Mouse (Mus musculus) spleen, postnatal 10 days (tissue): ENCODE measurements around the gene Fbxo7.

ENCODE experiments used
- DNase-seq, 2 experiments: peaks; one replicate each; pipeline ENCODE4 v3.0.0; 2021 to 2022; ENCODE audit warnings: low spot score in 2 of 2

Gene Fbxo7

DNA sequence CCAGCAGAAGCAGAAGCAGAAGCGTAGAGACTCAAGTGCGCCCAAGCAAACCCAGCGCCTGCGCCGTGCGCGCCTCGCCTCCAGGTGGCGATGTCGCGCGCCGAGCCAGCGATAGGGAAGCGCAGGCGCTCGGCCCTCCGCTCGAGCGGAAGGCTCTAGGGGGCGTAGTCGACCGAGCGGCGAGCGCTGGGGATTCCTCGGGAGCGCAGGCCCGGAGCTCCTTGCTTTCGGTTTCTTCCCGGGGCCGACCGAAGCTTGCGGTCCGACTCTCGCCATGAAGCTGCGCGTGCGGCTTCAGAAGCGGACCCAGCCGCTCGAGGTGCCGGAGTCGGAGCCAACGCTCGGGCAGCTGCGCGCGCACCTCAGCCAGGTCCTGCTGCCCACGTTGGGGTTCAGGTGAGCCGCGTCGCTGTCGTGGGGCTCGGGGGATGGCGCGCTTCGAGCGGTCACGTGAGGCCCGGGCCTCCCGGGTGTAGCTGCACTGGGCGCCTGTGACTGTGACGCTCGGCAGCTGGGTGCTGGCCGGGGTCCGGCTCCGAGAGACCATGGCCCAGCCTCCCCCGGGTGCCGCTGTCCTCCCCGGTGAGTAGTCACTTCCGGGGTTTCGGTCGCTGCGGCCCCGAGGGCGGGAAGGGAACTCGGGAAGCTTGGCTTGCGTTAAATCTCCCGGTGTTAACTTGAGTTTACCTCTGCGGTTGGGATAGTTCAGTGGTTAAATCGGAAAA lies at the start of gene Fbxo7:
Gene Fbxo7 (plus strand): TSS at position 224 of the 725 bp plus-strand sequence.
- DNase-seq: peak; percentile 91 to 94

DNA sequence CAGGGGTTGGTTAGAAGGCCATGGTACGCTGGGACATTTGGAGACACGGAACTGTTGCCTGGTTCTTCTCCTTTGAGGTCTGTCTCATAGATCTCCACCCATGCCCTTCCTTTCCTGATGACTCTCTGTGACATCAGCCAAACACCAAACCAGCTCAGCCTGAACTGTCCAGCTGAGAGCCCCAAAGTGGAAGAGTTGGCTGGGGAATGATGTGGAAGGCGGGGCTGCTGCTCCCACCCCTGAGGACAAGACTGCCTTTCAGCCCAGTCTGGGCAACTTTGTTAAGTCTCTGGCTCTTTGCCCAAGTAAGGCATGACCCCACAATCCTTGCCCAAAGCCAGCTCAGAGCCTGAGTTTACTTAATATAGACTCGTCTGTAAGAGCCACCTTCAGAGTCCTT lies 48.9 kb upstream of the Fbxo7 start:
- no peak for DNase-seq

DNA sequence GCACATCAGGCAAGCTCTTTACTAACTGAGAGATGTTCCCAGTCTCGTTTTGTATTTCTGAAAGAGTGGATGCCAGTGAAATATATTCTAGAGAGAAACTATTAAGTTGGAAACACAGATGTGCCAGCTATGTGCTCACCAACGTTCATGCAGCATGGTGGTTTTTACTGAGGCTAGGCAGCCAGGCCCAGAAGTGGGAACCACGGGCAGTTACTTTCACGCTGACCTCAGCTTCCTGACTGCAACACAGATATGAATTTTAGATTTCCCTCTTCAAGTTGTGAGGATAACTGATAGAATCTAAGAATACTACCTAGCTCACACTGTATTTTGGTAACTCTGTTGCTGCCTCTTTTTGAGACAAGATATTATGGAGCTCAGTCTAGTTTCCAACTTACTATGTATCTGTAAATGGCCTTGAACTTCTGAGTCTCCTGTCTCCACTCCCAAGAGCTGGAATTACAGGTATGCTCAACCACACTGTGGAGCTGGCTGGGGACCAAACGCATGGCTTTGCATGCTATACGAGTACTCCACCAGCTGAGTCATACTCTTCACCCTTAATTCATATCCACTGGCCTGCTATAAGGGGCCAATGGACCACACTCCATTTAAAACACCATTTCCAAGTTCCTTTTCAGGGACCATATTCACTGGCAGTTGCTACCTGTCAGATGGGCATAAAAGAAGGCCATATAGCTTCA lies 32.2 kb upstream of the Fbxo7 start:
- DNase-seq: no peak

DNA sequence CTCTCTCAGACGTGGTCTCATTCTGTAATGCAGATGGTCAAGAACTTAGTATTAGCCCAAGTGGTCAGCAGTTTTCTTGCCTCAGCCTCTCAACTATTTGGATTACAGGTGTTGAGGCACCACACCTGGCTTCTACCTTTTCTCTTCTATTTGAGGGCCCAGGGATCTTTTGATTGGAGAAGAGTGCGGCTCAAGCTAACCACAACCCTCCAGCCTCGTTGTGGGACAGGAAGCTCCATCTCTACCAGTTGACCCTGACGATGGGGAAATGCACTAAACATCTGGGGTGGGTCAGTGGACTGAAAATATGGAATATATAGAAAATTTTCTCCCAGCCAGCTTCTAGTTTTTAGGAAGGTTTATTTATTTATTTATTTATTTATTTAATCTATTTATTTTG lies 29.4 kb upstream of the Fbxo7 start:
- no peak for DNase-seq

DNA sequence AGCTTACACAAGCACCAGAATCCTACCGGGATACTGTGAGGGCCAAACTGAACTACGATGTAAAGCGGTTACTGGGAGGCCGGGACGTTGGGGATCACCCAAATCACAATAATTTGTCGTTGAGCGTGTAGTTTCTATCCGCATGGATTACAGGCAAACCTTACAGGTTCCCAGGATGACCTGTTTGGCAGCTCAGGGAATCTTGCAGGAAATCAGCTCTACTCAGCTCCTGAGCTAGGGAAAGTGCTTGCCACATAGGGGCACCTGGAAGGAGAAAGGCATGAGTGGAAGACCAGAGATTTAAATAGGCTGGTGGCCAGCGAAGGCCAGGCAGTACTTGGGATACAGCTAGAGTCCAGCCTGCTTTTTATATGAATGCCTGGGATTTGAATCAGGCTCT lies 27.9 kb upstream of the Fbxo7 start:
- DNase-seq: no peak

DNA sequence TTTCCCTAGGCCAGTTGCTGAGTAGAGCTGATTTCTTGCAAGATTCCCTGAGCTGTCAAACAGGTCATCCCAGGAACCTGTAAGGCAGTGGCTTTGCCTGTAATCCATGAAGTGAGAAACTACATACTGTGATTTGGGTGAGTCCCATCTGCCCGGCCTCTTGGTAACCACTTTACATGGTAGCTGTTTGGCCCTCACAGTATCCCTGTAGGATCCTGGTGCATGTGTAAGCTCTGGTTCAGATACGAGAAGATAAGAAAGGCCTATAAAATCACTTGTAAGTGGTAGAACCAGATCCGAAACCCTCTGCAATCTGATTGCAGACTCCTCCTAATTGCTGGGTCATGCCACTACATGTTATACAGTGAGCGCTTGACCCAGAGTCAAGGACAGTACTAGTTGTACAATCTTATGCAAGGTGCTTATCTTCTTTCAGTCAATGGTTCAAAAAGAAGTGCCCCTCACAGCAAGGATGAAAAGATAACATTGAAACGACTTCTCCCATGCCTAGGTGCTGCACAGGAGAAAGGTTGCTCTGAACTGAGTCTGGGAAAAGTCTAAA lies 27.1 kb upstream of the Fbxo7 start:
- no peak for DNase-seq

DNA sequence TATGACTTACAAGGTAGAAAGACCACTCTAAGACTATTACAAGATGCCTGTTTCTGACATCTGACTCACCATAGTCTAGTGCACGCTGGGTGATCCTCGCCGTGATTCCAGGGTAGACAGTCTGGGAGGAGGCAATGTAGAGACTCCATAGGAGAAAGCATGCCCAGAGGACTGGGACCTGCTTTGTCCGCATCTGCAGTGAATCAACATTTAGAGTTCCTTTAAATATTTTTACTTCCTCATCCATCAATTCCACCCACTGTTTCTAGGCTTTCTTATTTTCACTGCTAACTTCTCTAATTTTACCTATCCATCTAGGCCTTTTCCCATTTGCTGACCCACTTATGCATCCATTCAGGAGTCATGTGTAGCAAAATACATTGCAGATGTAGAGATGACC lies 21.3 kb upstream of the Fbxo7 start:
- no peak for DNase-seq

DNA sequence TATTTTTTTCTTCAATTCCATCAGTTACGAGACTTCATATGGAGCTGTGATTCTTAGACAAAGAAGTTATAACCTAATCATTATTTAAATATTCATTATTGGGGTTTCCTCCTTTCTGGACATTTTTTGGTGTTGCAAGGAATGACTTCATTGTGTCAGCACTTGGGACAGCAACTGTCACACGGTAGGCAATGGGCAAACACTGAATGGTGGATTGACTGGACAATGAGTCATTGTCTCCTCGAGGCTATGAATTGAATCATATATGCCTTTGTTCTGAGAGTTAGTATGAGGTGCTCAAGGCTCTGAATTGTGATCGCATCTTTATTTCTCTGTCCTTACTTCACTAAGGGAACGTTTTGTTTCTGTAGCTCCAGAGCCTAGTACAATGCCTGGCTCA lies 15.3 kb upstream of the Fbxo7 start:
- no peak for DNase-seq

DNA sequence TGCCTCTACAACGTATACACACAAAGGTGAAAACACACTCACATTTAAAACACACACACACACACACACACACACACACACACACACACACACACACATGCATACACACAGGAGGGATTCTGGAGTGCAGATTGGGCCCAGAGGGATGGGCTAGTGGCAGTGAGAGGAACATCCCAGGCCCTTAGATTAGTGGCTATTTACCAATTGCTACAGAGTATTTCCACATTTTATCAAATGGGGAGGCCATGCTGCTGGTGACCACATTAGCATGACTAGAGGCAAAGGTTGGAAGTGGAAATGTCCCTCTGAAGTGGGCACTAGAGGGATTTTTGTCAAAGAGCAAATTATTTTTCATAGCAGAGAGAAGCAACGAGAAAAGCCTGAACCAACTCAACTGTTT lies 12.1 kb upstream of the Fbxo7 start:
- DNase-seq: no peak

DNA sequence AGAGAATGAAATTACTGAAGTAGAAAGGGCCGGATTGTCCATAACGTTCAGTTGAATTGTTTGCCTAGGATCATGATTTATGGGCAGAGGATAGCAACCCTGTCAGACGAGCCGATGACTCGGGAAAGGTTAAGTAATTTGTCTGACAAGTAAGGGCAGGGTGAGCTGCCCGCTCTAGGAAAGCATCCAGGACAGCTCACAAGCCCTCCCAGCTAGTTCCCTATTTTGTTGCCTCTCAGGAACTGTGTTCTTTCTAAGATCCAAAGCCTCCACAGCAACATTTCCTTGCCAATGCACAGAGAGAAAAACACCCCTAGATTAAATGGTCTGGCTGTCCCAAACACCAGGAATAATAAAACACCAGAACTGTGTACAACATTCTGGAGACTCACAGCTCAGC lies 11.1 kb upstream of the Fbxo7 start:
- no peak for DNase-seq

DNA sequence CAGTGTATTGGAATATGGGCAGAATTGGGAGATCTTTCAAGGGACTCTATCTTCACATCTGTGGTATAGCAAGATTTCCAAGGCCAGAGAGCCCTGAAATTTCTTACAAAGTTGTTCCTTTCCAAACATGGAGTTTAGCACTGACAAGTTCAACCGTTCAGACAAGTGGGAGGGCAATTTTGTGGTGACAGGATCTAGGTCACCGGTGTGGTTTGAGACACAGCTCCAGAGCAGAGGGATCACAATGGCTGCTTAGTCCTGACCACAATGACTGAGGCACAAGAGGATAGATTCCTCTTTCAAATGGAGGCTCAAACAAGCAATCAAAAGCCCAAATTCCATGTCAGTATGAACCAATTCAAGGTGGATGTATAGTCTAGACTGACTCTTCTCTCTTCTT lies 10.6 kb upstream of the Fbxo7 start:
- no peak for DNase-seq

DNA sequence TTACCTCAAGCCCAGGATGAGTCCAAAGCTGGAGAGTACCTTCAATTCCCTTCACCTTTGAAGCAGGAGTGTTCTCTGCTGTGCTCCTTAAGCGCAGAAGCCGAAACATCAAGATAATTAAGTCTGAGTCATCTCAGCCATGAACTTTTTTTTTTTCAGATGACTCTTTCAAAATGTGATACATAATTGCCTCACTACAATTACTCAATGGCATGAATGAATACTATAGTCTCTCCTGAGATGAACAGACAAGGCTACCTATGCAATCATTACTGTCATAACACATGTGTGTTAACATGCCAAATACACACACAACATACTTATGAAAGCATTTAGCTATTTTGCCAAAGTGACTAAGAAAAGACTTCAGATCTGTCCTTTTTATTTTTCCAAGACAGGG lies 10.0 kb upstream of the Fbxo7 start, which contains the start of gene Bpifc:
Gene Bpifc (minus strand): TSS at position 115 of the 400 bp plus-strand sequence.
- DNase-seq: no peak

DNA sequence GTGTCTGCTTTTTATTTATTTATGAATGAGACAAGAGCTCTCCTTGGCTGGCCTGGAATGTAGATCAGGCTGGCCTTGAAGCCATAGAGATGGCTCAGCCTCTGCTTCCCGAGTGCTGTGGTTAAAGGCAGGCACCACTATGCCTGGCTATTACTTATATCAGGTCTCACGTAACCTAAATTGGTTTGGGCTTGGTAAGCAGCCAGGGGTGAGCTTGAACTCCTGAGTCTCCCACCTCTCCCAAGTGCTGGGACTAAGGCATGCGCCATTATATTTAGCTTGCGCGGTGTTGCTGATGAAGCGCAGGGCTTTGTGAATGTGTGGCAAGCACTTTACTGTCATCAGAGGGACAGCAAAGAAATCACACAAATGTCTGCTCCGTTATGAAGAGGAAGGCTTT lies 4.0 kb upstream of the Fbxo7 start:
- DNase-seq: no peak

DNA sequence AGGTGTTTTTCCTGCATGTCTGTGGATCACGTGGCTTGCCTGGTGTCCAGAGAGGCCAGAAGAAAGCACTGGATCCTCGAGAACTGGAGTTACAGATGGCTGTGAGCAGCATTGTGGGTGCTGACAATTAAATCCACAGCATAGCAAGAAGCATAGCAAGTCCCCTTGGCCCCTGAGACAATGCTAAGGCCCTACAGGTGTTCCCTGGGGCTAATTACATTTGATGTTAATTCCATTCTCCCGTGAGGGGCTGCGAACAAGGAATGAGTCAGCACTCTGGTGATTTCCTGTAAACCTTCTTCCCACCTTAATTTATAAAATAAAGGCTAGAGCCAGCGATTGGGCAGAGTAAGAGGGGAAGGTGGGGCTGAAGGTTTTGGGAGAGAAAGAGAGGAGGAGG lies 3.0 kb upstream of the Fbxo7 start:
- DNase-seq: no peak

DNA sequence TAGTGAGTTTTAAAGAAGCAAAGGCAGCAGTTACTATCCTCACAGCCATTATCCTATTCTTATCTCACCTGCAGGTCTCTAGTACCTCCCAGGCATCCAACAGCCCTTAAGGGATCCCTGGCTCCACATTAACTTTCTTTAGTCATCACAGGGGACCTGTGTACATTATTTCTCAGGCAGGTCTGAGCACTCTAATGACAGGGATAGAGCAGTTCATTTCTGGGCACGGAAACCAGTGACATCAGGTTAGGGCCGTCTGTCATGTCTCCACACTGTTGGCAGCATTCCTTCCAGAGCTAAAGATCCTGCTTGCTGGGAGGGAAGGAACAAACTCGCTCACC lies 394 bp upstream of the Fbxo7 start:
- no peak for DNase-seq

DNA sequence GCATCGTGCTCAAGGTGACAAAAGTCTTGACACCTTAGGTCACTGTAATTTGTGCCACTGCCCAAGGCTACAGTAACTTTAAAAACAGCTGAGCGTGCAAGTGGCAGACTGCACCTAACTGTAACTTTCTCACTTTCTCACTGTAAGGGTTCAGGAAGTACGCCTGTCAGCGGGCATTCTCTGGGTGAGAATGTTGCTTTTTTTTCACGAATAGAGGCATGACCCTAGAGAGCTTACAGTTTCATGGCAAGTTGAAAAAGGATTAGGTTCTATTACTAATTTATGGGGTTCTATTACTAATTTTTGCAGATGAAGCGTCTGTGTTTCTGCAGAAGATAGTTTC lies 673 bp downstream of the Fbxo7 start:
- no peak for DNase-seq

DNA sequence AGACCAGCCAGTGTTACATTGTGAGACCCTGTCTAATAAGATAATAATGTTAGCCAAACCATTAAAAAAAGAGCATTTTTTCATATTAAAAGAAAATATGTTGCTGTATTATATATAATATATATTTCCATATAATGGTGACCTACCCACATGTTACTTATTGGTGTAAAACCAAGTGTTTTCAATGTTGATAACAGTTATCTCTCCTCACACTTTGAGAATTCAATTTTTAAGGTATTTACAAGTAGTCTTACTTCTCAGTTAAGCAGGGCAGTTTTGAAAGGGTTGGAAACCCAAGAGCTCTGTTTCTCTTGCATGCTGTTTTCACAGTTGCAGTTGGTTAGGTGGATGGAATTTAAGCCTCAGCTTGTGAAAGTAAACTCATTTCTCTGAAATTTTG lies 1.4 kb downstream of the Fbxo7 start:
- no peak for DNase-seq

DNA sequence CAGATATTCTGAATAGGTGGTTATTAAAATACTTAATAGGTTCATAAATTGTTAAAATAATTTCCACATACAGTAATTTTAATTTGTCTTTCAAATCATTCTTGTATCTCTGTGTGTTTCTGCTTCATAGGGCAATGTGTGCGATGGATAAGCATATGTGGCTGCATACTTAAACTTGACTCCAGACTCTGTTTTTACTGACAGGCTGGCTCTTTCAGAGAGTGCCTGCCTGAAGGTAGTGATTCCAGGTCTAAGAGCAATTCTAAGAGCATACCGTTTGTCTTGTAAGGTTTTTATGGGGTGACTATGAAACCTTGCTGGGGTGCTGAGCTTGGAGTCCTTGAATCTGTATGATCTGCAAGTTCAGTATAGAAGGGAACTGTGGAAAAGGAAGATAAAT lies 4.1 kb downstream of the Fbxo7 start:
- DNase-seq: no peak

DNA sequence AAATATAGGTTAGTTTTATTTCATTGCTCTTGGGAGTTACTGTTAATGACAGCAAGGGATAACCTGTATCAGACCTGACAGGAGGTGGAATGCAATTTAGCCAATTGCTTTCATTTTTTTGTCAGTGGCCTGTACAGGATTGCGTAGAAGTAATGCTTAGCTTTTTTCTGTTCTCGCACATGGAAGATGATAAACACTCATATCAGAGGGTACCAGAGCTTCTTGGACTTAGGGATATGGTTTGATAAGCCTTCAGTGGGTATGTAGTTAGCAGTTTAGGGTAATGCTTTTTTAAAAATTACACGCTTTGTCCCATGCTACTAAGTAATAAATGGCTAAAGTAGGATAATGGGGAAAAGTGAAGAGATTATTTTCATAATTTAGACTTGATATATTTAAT lies 4.6 kb downstream of the Fbxo7 start:
- no peak for DNase-seq

DNA sequence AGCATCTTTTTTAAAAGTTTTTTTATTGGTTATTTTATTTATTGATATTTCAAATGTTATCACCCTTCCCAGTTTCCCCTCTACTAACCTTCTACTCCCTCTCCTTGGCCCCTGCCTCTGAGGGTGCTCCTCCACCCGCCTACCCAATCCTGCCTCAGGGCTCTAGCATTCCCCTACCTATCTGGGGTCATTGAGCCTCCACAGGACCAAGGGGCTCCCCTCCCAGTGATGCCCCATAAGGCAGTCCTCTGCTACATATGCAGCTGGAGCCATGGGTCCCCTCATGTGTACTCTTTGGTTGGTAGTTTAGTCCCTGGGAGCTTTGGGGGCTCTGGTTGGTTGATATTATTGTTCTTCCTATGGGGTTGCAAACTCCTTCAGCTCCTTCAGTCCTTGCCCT lies 5.0 kb downstream of the Fbxo7 start:
- DNase-seq: peak; percentile 33 to 59

DNA sequence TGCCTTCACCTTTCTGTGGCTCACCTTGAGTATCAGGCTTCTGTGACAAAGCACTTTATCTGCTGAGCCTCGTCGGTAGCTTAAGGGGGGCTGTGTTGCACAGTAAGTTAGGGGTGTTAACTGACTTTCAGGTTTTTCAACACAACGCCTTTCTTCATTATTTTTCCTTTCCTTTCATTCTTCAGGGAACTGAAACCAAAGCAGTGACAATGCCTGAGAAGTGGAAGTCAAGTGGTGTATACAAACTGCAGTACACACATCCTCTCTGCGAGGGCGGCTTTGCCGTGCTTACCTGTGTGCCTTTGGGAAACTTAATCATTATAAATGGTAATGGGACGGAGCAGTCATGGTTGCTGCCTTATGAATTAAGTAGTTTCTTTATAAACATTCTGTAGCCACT lies 9.0 kb downstream of the Fbxo7 start:
- no peak for DNase-seq

DNA sequence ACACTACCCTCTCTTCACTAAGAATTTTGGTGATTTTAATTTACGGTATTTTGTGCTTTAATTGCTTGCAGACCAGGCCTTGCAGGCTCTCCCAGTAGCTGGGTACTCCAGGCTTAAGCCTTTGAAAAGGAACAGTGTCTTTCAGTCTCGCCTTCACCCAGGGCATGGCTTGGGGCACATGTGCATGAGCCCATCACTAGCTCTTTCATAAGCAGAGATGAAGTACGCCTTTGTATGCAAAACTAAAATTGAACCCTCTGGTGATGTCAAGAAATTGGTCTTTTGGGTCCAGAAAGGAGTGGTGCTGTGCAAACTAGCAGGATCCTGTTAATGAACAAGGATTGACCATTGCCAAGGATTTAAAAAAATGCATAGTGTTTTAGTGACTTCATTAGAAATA lies 10.7 kb downstream of the Fbxo7 start:
- DNase-seq: no peak

DNA sequence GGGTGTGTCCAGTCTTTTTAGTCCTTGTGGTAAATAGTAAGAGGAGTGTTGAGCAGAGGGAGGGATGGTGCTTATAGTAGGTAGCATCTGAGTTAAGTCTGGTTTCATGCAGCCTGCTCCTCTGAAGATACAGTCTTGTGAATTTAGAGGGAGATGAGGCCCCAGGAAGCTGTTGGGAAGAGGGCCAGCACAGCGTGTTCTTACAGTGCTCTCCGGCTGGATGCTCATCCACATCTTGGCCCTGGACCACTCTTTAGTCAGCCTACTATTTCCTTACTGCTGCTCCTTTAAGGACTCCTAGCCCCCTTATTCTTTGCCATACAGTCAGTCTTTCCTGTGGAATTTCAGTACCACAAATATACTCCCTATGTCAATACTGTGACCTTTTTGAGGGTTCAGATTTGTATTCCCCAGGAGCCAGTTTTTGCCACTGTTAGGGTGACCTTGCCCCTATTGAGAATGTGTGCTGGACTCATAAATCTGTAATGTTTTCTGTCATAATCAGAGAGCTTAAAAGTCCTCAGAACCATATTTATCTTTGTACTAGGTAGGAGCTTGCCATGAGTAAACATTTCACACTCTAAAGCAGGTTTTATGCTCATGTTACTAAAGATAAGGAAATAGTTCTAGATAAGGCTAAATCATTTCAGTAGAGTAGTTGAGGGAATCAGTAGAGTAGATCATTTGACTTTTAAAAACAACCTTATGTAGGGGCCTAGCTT lies 12.4 kb downstream of the Fbxo7 start:
- DNase-seq: no peak
